Mouse (Mus musculus) megakaryocyte-erythroid progenitor cell, adult 5-6 weeks (primary cell): Measurements from ENCODE around the gene Gabpa. TPM values are rescaled to one million over a fixed set of nuclear protein-coding genes. Genes with fewer than 3 reads are reported as not detected.

Experiments
- ATAC-seq: replicated peaks from 2 replicates; pipeline ENCODE4 v1.8.0; 2016; ENCODE audit warnings: mild to moderate bottlenecking, inconsistent platforms; ENCODE audit not compliant: severe bottlenecking, poor library complexity, low FRiP score, low TSS enrichment
- total RNA-seq, 2 experiments: library from RNA; stranded (forward) in 1 of 2; stranded (reverse) in 1 of 2; fragments of 200-1000, 215-1000 nt in 1 of 2; fragments of >200 nt in 1 of 2; fragmentation: Nextera tagmentation in 1 of 2; gene quantifications; 2 replicates each; pipeline ENCODE4 v1.2.3; 2014 to 2017

Gene Gabpa
- total RNA-seq (2014; fragmentation: Nextera tagmentation) (43.1 and 46.0 TPM in 2 replicates), total RNA-seq (2017) (85.5 and 95.2 TPM in 2 replicates)

GRCm38 (mm10) chr16:84834745-84835440 lies at the start of gene Gabpa:
Gene Gabpa, plus strand, starts transcription at chr16:84834925.
- peak; percentile 96 for ATAC-seq

- ATAC-seq: no peak
These were observed 49.8 kb upstream of the Gabpa start for GRCm38 (mm10) chr16:84784966-84785365.

DNA sequence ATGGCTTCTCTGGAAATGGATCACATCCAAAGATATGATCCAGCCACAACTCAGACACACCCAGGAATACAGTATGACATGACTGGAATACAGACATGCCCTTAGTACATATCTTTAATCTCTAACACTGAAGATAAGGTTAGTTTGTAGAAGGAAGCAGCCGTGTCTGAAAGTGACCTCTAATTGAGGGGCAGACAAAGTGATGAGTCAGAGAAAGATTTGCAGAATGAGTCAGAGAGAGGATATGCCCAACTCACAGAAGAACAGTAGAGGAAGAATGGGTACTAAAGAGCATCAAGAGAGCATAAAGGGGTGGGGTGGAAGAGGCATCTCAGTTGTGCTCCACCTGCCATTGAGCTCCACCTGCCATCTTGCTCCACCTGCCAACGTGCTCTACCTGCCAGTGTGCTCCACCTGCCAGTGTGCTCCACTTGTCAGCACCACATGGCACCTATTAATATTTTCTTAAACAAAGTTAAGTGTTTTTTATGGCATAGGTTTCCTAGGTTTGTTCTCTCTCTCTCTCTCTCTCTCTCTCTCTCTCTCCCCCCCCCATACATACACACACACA lies 44.0 kb upstream of the Gabpa start:
- no peak for ATAC-seq

DNA sequence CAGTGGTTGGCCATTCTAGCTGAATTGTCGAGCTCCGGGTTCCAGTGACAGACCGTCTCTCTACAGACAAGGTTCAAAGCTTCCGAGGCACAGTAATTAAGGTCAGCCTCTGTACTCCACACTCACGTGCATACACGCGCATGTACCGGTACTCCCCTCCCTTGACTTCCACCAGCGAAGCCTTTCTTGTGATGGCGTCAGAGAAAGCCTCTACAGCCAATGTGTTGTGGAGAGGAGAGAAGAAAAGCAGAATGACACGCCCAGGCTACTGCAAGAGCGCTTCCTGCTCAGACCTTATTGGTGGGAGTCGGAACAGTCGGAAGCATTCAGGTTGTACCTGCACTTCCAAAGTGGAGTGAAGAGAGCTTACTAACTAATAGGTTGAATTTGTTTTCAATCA lies 41.3 kb upstream of the Gabpa start:
- ATAC-seq: no peak

GRCm38 (mm10) chr16:84795337-84795736 lies 39.4 kb upstream of the Gabpa start:
- ATAC-seq: no peak

- ATAC-seq: no peak
These were observed 38.0 kb upstream of the Gabpa start for GRCm38 (mm10) chr16:84796678-84797077.

- ATAC-seq: no peak
These were observed 34.7 kb upstream of the Gabpa start for GRCm38 (mm10) chr16:84800038-84800437.

GRCm38 (mm10) chr16:84802217-84802616 lies 32.5 kb upstream of the Gabpa start:
- ATAC-seq: no peak; the same call in 1 of the 2 replicates

- ATAC-seq: no peak
These were observed 29.9 kb upstream of the Gabpa start for GRCm38 (mm10) chr16:84804866-84805265.

- ATAC-seq: no peak
These were observed 28.6 kb upstream of the Gabpa start for GRCm38 (mm10) chr16:84806175-84806574.

- no peak for ATAC-seq
These were observed 26.9 kb upstream of the Gabpa start for GRCm38 (mm10) chr16:84807874-84808273.

GRCm38 (mm10) chr16:84810254-84810653 lies 24.5 kb upstream of the Gabpa start:
- ATAC-seq: no peak

- no peak for ATAC-seq
These were observed 20.9 kb upstream of the Gabpa start for GRCm38 (mm10) chr16:84813852-84814251.

GRCm38 (mm10) chr16:84814511-84814910 lies 20.2 kb upstream of the Gabpa start:
- peak; percentile 43; the same call in 1 of the 2 replicates for ATAC-seq

DNA sequence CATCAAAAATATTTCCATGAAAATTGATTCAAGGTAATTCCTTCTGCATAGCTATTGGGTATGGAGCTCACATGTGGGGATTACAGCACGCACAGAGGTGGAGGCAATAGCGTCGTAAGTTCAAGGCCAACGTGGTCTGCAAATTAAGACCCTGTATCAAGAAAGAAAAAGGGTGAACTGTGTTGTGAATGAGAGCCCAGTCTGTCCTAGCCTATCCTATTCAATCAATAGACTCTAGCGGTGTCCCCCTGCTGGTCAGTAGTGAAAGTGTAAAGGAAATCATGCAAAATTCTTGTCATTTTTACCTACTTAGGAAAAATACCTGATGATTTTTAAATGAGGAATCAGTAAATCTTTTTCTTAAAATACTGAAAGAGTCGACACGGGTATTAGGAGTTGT lies 17.3 kb upstream of the Gabpa start:
- ATAC-seq: peak; percentile 72

- no peak for ATAC-seq
These were observed 9.7 kb upstream of the Gabpa start for GRCm38 (mm10) chr16:84825009-84825408.

DNA sequence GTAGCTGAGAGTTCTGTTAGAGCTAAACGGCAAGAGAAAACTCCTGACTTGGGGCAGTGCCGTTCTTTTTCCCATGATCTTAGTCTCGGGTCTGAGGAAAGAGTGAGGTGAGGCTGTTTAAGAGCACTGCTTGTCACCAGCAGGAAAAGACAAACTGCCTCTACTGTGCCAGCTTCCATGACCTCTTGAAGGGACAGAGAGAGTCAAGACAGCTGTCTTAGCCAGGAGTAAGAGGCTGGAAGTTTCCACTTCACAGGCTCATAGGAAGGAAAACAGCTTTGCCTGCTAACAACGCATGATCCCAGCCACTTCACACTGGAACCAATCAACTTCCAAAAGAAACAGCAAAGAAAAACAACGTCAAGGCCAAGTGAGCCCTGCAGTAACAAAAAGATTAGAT lies 3.0 kb upstream of the Gabpa start:
- ATAC-seq: no peak

DNA sequence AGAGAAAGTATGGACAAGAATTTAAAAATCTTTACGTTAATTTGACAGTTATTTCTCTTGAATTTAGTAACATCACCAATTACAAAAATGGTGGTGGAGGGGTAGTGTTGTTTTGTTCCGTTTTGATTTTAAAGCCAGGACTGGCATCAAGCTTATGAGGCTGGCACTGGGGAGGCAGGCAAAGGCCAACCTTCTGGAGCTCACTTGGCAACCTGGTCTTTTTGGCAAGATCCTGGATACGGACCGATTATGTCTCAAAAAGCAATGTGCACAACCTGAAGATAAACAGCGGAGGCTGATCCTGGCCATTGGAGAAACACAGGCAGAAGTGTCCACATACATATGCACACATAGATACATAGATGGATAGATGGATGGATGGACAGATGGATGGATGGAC lies 2.0 kb upstream of the Gabpa start:
- no peak for ATAC-seq

GRCm38 (mm10) chr16:84834344-84834743 lies 381 bp upstream of the Gabpa start:
- ATAC-seq: peak; percentile 28

DNA sequence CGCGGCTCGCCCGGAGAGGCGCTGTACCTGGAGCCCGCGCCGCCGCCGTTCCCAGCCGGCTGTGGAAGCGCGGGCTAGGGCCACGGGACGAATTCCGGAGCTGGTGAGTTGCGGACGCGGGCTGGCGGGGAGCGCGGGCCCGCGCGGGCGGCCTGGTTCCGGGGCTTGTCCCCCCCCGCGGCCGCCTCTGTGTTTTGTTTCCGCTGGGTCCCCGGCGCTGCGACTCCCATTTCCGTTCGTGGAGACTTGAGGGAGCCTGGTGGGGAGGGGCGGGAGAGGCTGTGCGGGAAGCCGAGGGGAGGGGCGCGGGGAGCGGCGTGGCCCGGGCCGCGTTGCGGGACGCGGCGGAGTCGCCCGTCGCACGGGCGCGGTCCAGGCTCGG lies 707 bp downstream of the Gabpa start, which contains the start of gene Atp5j:
Atp5j (minus strand) TSS at position 185 of the 382 bp plus-strand sequence.
- peak; percentile 8 for ATAC-seq
